Mouse (Mus musculus) liver, adult 2 months (tissue): Measurements from ENCODE around the gene Alg12.
"Not testable (repeated sequence)": the region's sequence is repeated elsewhere in the genome, so short reads cannot be mapped to it uniquely, and the experiment has no call there.

Source experiments
- CTCF ChIP-seq: fragments of 200-500 bp; IDR thresholded peaks from 2 replicates; pipeline ENCODE4 v1.5.1; 2011; ENCODE audit warnings: low read depth, low read length, control low read depth
- POLR2A ChIP-seq: fragments of 200-500 bp; IDR thresholded peaks from 2 replicates; pipeline ENCODE4 v1.6.1; 2011; ENCODE audit warnings: low read length, control low read depth; ENCODE audit not compliant: insufficient read depth; ENCODE audit errors: extremely low read depth

GRCm38 (mm10) chr15:88813873-88814272, 5.2 kb downstream of the Alg12 start:
- TF ChIP-seq CTCF, POLR2A: not testable (repeated sequence)
